Mouse (Mus musculus) midbrain, embryonic 15.5 days (tissue): ENCODE measurements at regions not wholly inside any gene's neighbourhood (a gene's known extent, or its start where the extent isn't known, plus 50 kb on each side); places are given as distances from the start of the nearest gene placed in this dataset.

Source experiments
- ATAC-seq: fragments of 200-750 bp; cut with Nextera tagmentation; replicated peaks from 2 replicates; pipeline ENCODE4 v1.8.0; 2017; ENCODE audit warnings: moderate TSS enrichment
- H3K27ac ChIP-seq: fragments of 300-500 bp; sonication (generic); 2 replicates; pipeline ENCODE4 v1.5.1; 2015; ENCODE audit warnings: mild to moderate bottlenecking, inconsistent platforms
- H3K27me3 ChIP-seq: fragments of 300-500 bp; sonication (generic); replicated peaks from 2 replicates; pipeline ENCODE4 v1.6.1; 2015; ENCODE audit warnings: inconsistent platforms
- H3K36me3 ChIP-seq: fragments of 300-500 bp; sonication (generic); replicated peaks from 2 replicates; pipeline ENCODE4 v1.6.1; 2015; ENCODE audit warnings: inconsistent platforms
- H3K4me1 ChIP-seq: fragments of 300-500 bp; sonication (generic); 2 replicates; pipeline ENCODE4 v1.6.1; 2015; ENCODE audit warnings: inconsistent platforms
- H3K4me2 ChIP-seq: fragments of 300-500 bp; sonication (generic); 2 replicates; pipeline ENCODE4 v1.6.1; 2015; ENCODE audit warnings: inconsistent platforms, mild to moderate bottlenecking, moderate library complexity
- H3K4me3 ChIP-seq: fragments of 300-500 bp; sonication (generic); 2 replicates; pipeline ENCODE4 v1.5.1; 2015; ENCODE audit warnings: mild to moderate bottlenecking, inconsistent platforms
- H3K9ac ChIP-seq: fragments of 300-500 bp; sonication (generic); 2 replicates; pipeline ENCODE4 v1.6.1; 2015; ENCODE audit warnings: mild to moderate bottlenecking, inconsistent platforms
- H3K9me3 ChIP-seq: fragments of 300-500 bp; sonication (generic); 2 replicates; pipeline ENCODE4 v1.6.1; 2016; ENCODE audit warnings: inconsistent platforms
- WGBS: fragments of 180-500 bp; shearing (Covaris S2); methylation state at CpG from one replicate; pipeline ENCODE4 v1.1.7; 2015; ENCODE audit warnings: mixed read lengths; 5-methylcytosine and 5-hydroxymethylcytosine counted together

- ATAC-seq = no peak
- Histone ChIP-seq H3K4me1 (peaks cover 12% of the 10 kb centered on the region; the same call in 1 of the 2 replicates), H3K36me3 (no peaks in the 10 kb centered on the region), H3K27ac (no peak overlapping the region), H3K9ac (no peak overlapping the region), H3K9me3 (no peaks in the 10 kb centered on the region), H3K4me2 (no peak overlapping the region), H3K4me3 (no peak overlapping the region), H3K27me3 (no peaks in the 10 kb centered on the region)
- 86% methylated on average over 6 of the region's 6 CpGs for WGBS
Measured at GRCm38 (mm10) chr4:142464066-142464465, 224.9 kb upstream of the Kazn start.

DNA sequence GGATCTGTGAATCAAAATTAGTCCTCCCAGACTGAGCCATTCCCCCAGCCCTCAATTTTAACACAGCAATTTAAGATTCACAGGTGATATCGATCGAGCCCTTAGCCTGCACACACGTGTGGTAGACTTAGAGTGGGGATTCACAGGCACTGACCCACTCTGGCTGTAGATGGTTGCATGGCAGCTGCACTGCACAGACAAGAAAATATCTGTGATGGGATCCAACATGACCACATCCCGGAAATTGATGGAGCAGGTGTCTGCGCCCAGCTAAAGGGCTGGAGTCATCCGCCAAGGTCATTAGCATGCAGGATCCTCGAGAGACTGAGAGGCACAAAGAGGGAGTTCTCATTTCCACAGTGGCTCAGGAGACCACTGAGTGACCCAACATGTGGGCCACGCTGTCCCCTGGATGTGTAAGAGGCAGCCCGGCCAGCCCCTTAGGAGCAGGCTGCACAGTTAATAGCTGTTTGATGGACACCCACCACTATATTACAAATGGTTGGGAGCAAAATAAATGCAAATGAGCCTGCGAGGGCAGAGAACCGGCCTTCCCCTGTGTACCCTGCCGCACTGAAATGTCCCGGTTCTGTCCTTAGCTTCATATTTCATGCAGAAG is 221.4 kb upstream of the Kazn start:
- WGBS = 66% methylated on average over 13 of the region's 13 CpGs
- H3K4me2 ChIP-seq = no peak overlapping the region
- H3K9ac ChIP-seq = no peak overlapping the region
- ATAC-seq = peak; percentile 41; the same call in 1 of the 2 replicates
- no peak overlapping the region for H3K4me3 ChIP-seq
- H3K27me3 ChIP-seq = no peaks in the 10 kb centered on the region
- peaks cover 6% of the 10 kb centered on the region; the same call in 1 of the 2 replicates for H3K4me1 ChIP-seq
- H3K36me3 ChIP-seq = no peaks in the 10 kb centered on the region
- H3K9me3 ChIP-seq = no peaks in the 10 kb centered on the region
- H3K27ac ChIP-seq = no peak overlapping the region

DNA sequence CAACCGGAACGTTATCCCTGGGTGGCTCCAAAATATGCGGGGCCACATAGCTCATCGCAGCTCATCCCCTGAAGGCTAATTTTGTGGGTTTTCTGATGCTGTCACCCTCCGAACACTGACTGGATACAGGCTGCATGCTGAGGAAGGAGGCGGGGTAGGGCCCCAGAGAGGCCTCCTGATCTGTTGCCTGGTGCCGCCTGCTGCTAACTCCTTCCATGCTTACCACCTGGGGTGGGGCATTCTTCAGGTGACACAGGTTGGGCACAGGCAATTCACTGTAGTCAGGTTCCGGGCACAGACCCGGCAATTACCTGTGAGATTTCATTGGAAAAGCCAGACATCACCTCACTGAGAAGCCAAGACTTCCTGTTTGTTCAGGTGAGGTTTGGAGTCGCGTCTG is 213.4 kb upstream of the Kazn start:
- H3K27me3 ChIP-seq = no peaks in the 10 kb centered on the region
- H3K27ac ChIP-seq = no peak overlapping the region
- no peak overlapping the region for H3K4me2 ChIP-seq
- H3K9me3 ChIP-seq = no peaks in the 10 kb centered on the region
- H3K9ac ChIP-seq = no peak overlapping the region
- H3K36me3 ChIP-seq = no peaks in the 10 kb centered on the region
- H3K4me1 ChIP-seq = peaks cover 20% of the 10 kb centered on the region
- H3K4me3 ChIP-seq = no peak overlapping the region
- no peak for ATAC-seq
- 23% methylated on average over 11 of the region's 11 CpGs for WGBS

DNA sequence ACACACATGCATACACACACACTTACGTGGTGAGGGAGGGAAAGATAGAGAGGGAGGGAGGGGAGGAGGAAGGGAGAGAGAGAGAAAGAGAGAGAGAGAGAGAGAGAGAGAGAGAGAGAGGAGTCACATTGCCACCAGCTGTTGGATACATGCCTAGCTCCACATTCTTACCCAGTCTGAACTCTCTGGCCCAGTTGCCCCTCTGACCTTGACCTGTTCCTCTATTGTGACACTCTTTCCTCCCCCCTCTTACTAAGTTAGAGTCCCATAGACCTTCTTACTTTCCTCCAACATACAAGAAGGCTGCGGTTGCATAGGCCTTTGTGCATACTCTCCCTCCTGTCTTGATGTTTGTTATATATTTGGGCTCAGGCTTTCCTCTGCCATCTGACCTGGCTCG is 211.7 kb upstream of the Kazn start:
- WGBS = 89% methylated on average over 3 of the region's 3 CpGs
- Histone ChIP-seq H3K27me3 (no peaks in the 10 kb centered on the region), H3K9ac (no peak overlapping the region), H3K36me3 (no peaks in the 10 kb centered on the region), H3K27ac (no peak overlapping the region), H3K9me3 (no peaks in the 10 kb centered on the region), H3K4me3 (no peak overlapping the region), H3K4me2 (no peak overlapping the region), H3K4me1 (peaks cover 20% of the 10 kb centered on the region)
- no peak for ATAC-seq

- H3K9me3 ChIP-seq = no peaks in the 10 kb centered on the region
- peak overlapping the region; percentile 39 for H3K27ac ChIP-seq
- no peak overlapping the region for H3K4me3 ChIP-seq
- H3K27me3 ChIP-seq = no peaks in the 10 kb centered on the region
- 49% methylated on average over 13 of the region's 13 CpGs for WGBS
- H3K9ac ChIP-seq = no peak overlapping the region
- H3K36me3 ChIP-seq = no peaks in the 10 kb centered on the region
- H3K4me1 ChIP-seq = peaks cover 20% of the 10 kb centered on the region
- no peak overlapping the region for H3K4me2 ChIP-seq
- peak; percentile 2; the same call in 1 of the 2 replicates for ATAC-seq
Measured at GRCm38 (mm10) chr4:142449713-142450112, 210.5 kb upstream of the Kazn start.

DNA sequence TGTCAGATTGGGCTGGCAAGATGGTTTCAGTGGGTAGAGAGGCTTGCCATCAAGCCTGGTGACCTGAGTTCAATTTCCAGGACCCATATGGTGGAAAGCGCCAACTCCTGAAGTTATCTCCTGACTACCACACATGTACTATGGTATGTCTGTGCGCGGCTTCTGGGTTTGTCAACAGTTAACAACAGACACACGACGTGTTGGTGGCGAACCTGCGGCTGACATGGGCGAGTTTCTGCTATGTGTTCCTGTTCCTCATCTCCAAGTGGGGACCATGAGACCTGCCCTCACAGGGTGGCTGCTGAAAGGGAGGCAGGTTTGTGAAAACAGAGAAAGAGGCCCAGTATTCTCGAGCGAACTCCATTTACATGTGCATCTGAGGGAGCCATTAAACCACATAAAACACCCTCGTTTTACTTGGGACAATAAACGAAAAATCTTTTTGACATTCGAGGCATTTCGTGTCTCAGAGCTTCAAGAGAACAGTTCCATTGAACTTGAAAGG is 210.0 kb upstream of the Kazn start:
- WGBS = 59% methylated on average over 14 of the region's 14 CpGs
- Histone ChIP-seq H3K36me3 (no peaks in the 10 kb centered on the region), H3K9ac (no peak overlapping the region), H3K4me3 (no peak overlapping the region), H3K27me3 (no peaks in the 10 kb centered on the region), H3K9me3 (no peaks in the 10 kb centered on the region), H3K27ac (peak overlapping the region; percentile 39), H3K4me2 (no peak overlapping the region), H3K4me1 (peaks cover 20% of the 10 kb centered on the region)
- ATAC-seq = no peak

DNA sequence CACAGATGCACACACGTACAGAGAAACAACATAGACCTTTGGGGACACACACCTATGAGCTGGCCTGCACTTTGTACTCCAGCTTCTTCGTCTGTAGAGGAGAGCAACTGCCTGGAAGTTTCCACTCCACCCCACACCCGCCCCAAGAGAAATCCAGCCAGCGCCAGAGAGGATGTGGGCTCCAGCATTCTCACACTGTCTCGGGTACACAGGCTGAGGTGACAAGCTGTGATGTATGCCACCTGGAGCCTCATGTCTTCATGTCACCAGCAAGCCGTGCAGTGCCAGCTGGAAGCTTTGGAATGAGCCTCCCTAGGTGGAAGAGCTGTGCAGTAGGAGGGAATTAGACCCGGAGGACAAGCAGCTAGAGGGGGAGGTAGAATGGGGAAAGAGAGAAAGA is 208.3 kb upstream of the Kazn start:
- 60% methylated on average over 7 of the region's 7 CpGs for WGBS
- Histone ChIP-seq H3K4me3 (no peak overlapping the region), H3K4me2 (no peak overlapping the region), H3K9me3 (no peaks in the 10 kb centered on the region), H3K9ac (no peak overlapping the region), H3K4me1 (peaks cover 10% of the 10 kb centered on the region), H3K36me3 (no peaks in the 10 kb centered on the region), H3K27me3 (no peaks in the 10 kb centered on the region), H3K27ac (no peak overlapping the region)
- no peak for ATAC-seq

DNA sequence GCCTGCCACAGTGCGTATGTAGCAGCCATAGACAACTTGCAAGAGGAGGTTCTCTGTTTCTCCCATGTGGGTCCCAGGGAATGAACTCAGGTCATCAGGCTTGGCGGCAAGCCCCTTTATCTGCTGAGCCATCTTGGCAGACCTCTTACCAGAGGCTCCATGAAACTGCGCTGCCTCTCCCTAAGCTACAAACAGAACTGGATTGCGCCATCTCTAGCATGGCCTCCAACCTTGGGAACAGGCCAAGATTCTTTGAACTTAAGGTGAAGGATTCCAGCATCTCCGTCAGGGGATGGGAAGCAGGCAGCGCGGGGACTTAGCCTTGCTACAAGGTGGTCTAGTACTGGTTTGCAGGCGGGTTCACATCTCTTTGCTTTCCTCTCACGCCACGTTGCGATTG is 201.8 kb upstream of the Kazn start:
- Histone ChIP-seq H3K9ac (no peak overlapping the region), H3K4me2 (no peak overlapping the region), H3K27ac (no peak overlapping the region), H3K4me1 (peaks cover 17% of the 10 kb centered on the region), H3K27me3 (no peaks in the 10 kb centered on the region), H3K4me3 (no peak overlapping the region), H3K36me3 (no peaks in the 10 kb centered on the region), H3K9me3 (no peaks in the 10 kb centered on the region)
- ATAC-seq = no peak
- 91% methylated on average over 11 of the region's 11 CpGs for WGBS

- Histone ChIP-seq H3K9ac (no peak overlapping the region), H3K27me3 (no peaks in the 10 kb centered on the region), H3K27ac (no peak overlapping the region), H3K4me1 (peaks cover 17% of the 10 kb centered on the region), H3K4me3 (no peak overlapping the region), H3K4me2 (no peak overlapping the region), H3K36me3 (no peaks in the 10 kb centered on the region), H3K9me3 (no peaks in the 10 kb centered on the region)
- 0 out of 2 replicates have a peak, but pooled peaks have one; percentile 55 for ATAC-seq
- 51% methylated on average over 9 of the region's 9 CpGs for WGBS
Measured at GRCm38 (mm10) chr4:142439450-142440183, 200.4 kb upstream of the Kazn start.

- H3K36me3 ChIP-seq = no peaks in the 10 kb centered on the region
- WGBS = 68% methylated on average over 3 of the region's 3 CpGs
- H3K4me3 ChIP-seq = no peak overlapping the region
- no peak overlapping the region for H3K9ac ChIP-seq
- peaks cover 11% of the 10 kb centered on the region for H3K4me1 ChIP-seq
- no peak overlapping the region for H3K4me2 ChIP-seq
- no peaks in the 10 kb centered on the region for H3K27me3 ChIP-seq
- no peaks in the 10 kb centered on the region for H3K9me3 ChIP-seq
- ATAC-seq = no peak
- no peak overlapping the region for H3K27ac ChIP-seq
Measured at GRCm38 (mm10) chr4:142424596-142424995, 185.4 kb upstream of the Kazn start.

DNA sequence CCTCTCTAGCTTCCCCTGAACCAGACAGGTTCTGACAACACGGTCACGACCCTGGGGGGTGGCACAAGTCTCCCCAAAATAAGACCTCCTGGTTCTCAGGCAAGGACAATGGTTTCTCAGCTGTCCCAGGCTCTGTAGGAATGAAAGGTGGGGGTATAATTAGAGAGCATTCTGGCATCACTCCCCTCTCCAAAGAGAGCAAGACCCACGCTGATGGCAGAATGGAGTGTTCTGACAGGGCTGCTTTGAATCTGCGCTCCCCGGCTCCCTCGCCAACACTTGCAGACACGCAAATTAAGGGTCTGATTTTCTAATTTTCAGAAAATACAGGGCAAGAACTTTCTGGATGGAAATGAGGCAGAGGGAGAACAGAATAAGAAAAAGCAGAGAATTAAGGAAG is 181.2 kb upstream of the Kazn start:
- no peak; the same call in 1 of the 2 replicates for ATAC-seq
- no peaks in the 10 kb centered on the region for H3K27me3 ChIP-seq
- H3K9ac ChIP-seq = no peak overlapping the region
- peaks cover 6% of the 10 kb centered on the region for H3K4me1 ChIP-seq
- no peak overlapping the region for H3K4me3 ChIP-seq
- 47% methylated on average over 7 of the region's 7 CpGs for WGBS
- H3K9me3 ChIP-seq = no peaks in the 10 kb centered on the region
- H3K36me3 ChIP-seq = no peaks in the 10 kb centered on the region
- H3K27ac ChIP-seq = peak overlapping the region; percentile 42; the same call in 1 of the 2 replicates
- H3K4me2 ChIP-seq = no peak overlapping the region

DNA sequence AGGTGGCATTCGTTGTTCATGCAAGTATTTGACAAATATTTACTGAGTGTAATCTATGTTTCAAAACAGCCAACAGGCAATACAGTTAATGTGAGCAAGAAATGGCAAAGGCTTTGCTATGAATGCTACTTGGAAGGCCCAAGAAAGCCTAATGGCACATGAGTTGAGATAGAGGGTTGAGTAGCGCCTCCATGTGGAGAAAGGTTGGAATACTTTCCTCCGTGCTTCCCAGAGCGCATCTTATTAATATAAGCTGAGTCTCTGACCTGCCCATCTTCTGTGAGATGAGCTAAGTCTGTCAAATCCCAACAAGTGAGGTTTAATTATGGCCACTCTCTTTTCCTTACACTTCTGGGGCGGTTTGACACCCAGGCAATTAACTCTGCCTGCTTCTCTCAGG is 175.7 kb upstream of the Kazn start:
- Histone ChIP-seq H3K36me3 (no peaks in the 10 kb centered on the region), H3K27me3 (no peaks in the 10 kb centered on the region), H3K27ac (no peak overlapping the region), H3K4me3 (no peak overlapping the region), H3K4me1 (peaks cover 25% of the 10 kb centered on the region), H3K9ac (no peak overlapping the region), H3K9me3 (no peaks in the 10 kb centered on the region), H3K4me2 (no peak overlapping the region)
- 70% methylated on average over 5 of the region's 5 CpGs for WGBS
- no peak for ATAC-seq

GRCm38 (mm10) chr4:142411792-142412191 is 172.6 kb upstream of the Kazn start:
- Histone ChIP-seq H3K9ac (no peak overlapping the region), H3K4me3 (no peak overlapping the region), H3K27ac (no peak overlapping the region), H3K4me2 (no peak overlapping the region), H3K27me3 (no peaks in the 10 kb centered on the region), H3K9me3 (no peaks in the 10 kb centered on the region), H3K36me3 (no peaks in the 10 kb centered on the region), H3K4me1 (peaks cover 39% of the 10 kb centered on the region)
- WGBS = 90% methylated on average over 5 of the region's 5 CpGs
- no peak for ATAC-seq
